Mouse (Mus musculus): ENCODE measurements around the gene Il27. TPM values are rescaled to one million over a fixed set of nuclear protein-coding genes. Genes with fewer than 3 reads are reported as not detected.

Il27 gene
- total RNA-seq, 2 experiments from 2014 or later: not detected

Small RNA genes lying within 50 kb of the gene (microRNA-seq; reads per million reads assigned to microRNA genes)
- gene Mir7059: 5.4 to 6.3 reads per million in 2 experiments

Other genes starting within 250 kb of the Il27 start
- gene Lat, start 225.4 kb downstream of the Il27 start, total RNA-seq (2021): 1 to 10 TPM; 1.5 to 1.6 TPM
- 10 to 100 TPM; 80.8 to 94.4 TPM for gene Spns1, start 217.5 kb downstream of the Il27 start, total RNA-seq (2021)
- 1 to 10 TPM; 6.3 to 6.6 TPM for gene Nfatc2ip, start 198.2 kb downstream of the Il27 start, total RNA-seq (2021)
- not detected for gene Cd19, start 180.1 kb downstream of the Il27 start, total RNA-seq (2021)
- 10 to 100 TPM; 13.4 to 17.5 TPM for gene Rabep2, start 166.2 kb downstream of the Il27 start, total RNA-seq (2021)
- gene Atp2a1, start 131.8 kb downstream of the Il27 start, total RNA-seq (2021): under 1 TPM; 0.55 to 0.63 TPM
- 10 to 100 TPM; 72.5 to 73.2 TPM for gene Sh2b1, start 119.5 kb downstream of the Il27 start, total RNA-seq (2021)
- gene Tufm, start 107.6 kb downstream of the Il27 start, total RNA-seq (2021): 10 to 100 TPM; 88.9 to 94.0 TPM
- gene Atxn2l, start 91.5 kb downstream of the Il27 start, total RNA-seq (2021): 100 to 1,000 TPM; 113 to 134 TPM
- 100 to 1,000 TPM; 172 to 177 TPM for gene Eif3c, start 28.5 kb downstream of the Il27 start, total RNA-seq (2021)
- gene Apobr, start 10.0 kb downstream of the Il27 start, total RNA-seq (2021): under 1 TPM; 0.40 to 0.42 TPM
- gene Cln3, start 9.1 kb downstream of the Il27 start, total RNA-seq (2021): 10 to 100 TPM; 28.3 to 32.9 TPM
- gene Nupr1, start 35.9 kb upstream of the Il27 start, total RNA-seq (2021): 1 to 10 TPM; 7.5 to 7.9 TPM
- 10 to 100 TPM; 25.6 to 30.3 TPM for gene Sgf29, start 54.4 kb upstream of the Il27 start, total RNA-seq (2021)
- gene Sult1a1, start 81.5 kb upstream of the Il27 start, total RNA-seq (2021): 10 to 100 TPM in 1 of 2 experiments, 1 to 10 TPM in 1; 6.3 to 11.2 TPM
- gene Bola2, start 100.5 kb upstream of the Il27 start, total RNA-seq (2021): 100 to 1,000 TPM in 1 of 2 experiments, 10 to 100 TPM in 1; 98.8 to 109 TPM
- gene Slx1b, start 100.8 kb upstream of the Il27 start, total RNA-seq (2021): 10 to 100 TPM; 16.2 to 16.4 TPM
- 100 to 1,000 TPM; 114 to 121 TPM for gene Coro1a, start 112.8 kb upstream of the Il27 start, total RNA-seq (2021)
- gene Mapk3, start 164.7 kb upstream of the Il27 start, total RNA-seq (2021): 100 to 1,000 TPM; 144 to 146 TPM
- 1 to 10 TPM; 2.5 to 5.1 TPM for gene Gdpd3, start 171.4 kb upstream of the Il27 start, total RNA-seq (2021)
- gene Ypel3, start 182.0 kb upstream of the Il27 start, total RNA-seq (2021): 100 to 1,000 TPM; 278 to 291 TPM
- gene Tbx6, start 186.5 kb upstream of the Il27 start, total RNA-seq (2021): 1 to 10 TPM in 1 of 2 experiments, under 1 TPM in 1; 0.75 to 1.1 TPM
- 10 to 100 TPM; 54.3 to 59.5 TPM for gene Ppp4c, start 197.6 kb upstream of the Il27 start, total RNA-seq (2021)
- gene Fam57b, start 202.7 kb upstream of the Il27 start, total RNA-seq (2021): 10 to 100 TPM; 75.1 to 83.3 TPM
- not detected for gene 4930451I11Rik, start 236.7 kb upstream of the Il27 start, total RNA-seq (2021)

Measured in layer of hippocampus, postnatal 36 days (tissue).